Mouse (Mus musculus) ovary, postnatal 14 days (tissue): ENCODE data around the gene Anks3.

ENCODE experiments used
- DNase-seq: peaks from one replicate; pipeline ENCODE4 v3.0.0; 2022; ENCODE audit warnings: low spot score

Gene Anks3

DNA sequence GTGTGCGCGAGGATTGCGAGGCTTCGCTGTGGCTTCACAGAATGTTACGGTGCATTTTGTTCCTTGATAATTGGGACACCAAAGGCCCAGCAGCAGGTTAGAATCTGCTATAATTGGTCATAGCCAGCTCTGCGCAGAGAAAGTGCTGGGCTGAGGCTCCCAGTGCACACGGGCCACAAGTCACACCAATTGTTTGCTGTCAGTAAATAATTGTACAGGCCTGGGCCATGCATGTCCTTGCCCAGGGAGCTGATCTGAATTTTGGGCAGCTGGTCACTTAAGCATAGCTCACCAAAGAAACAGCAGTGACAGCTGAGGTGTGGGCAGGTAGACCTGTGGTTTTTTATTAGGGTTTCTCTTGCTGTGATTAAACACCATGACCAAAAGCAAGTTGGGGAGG, 36.0 kb downstream of the Anks3 start:
- DNase-seq: no peak

DNA sequence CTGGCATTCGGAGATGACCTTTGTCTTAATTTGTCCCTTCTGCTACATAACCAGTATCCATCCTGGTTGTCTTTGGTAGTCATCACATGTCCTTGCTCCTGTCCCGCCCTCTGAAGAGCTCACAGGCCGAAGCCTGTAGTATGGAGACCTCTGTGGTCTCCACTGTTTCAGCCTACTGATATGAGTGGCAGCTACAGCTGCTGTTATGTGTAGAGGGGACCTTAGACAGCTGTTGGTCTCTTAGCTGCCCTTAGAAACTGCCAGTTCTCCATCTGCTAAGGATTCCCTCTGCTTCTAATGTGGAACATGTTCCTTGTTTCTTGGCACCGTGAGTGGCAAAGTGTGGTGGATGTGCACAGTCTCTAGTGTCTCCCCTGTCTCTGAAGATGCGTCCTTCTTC, 40.0 kb downstream of the Anks3 start:
- DNase-seq: no peak

DNA sequence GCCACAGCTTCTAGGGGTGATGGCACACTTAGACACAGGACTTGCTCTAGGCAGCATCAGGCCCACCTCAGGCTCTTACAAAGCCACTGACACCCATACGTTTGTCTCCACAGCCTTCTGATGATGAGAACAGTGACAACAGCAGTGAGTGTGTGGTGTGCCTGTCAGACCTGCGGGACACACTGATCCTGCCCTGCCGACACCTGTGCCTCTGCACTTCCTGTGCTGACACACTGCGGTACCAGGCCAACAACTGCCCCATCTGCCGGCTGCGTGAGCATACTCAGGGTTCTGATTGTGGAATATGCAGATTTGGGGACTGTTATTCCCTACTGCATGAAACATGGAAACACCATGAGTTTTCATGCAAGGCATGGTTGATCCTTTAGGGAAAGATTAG, 41.5 kb downstream of the Anks3 start:
- DNase-seq: no peak

DNA sequence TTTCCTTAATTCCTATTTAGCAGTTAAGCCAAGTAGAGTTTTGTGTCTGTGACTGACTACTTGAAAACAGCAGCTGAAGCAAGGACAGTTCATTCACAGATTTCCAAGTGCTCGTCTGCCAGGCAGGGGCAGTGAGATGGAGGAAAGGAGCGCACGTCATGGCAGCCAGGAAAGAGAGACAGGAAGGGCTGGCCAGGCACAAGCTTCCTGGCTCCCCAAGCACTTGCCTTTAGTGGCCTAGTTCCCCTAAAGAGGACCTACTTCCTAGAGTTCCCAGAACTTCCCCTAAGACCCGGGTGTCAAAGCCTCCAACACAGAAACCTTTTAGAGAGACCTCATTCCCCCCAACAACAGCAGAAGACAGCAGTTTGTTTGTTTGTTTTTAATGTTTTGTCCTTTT, 43.4 kb downstream of the Anks3 start:
- no peak for DNase-seq

DNA sequence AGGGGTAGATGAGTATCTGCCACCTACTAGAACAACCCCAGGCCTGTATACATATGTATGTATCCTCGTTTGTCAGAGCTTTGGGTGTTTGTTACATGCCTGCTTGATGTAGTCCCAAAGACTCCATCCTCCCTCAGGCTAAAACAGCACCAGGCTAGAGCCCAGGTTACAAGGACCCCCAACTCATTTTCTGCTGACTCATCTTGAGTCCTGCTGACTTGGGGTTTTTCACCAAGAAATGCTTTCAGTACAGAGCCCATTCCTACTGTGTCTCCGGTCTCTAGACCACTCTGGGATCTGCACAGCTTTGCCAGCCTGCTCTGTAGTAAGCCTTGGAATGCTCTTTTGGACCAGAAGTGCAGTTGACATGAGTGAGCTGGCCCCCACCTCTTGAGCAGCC, 47.4 kb downstream of the Anks3 start:
- DNase-seq: no peak

DNA sequence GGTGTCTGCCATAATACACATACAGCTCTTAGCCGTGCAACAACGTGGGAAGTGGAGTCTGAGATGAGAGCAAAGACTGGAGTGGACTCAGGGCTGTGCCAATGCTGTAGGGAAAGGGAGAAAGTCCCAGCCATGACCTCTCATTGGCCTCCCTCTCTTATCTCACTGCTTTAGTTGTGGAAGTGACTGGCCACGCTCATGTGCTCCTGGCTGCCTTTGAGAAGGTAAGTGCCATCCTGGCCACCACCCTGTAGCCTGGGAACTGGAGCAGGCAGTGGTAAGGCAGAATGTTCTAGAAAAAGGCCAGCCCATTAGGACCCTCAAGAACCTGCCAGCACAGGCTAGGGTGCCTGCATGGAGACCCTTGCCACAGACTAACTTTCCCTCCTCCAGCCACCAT, 48.1 kb downstream of the Anks3 start:
- DNase-seq: no peak

DNA sequence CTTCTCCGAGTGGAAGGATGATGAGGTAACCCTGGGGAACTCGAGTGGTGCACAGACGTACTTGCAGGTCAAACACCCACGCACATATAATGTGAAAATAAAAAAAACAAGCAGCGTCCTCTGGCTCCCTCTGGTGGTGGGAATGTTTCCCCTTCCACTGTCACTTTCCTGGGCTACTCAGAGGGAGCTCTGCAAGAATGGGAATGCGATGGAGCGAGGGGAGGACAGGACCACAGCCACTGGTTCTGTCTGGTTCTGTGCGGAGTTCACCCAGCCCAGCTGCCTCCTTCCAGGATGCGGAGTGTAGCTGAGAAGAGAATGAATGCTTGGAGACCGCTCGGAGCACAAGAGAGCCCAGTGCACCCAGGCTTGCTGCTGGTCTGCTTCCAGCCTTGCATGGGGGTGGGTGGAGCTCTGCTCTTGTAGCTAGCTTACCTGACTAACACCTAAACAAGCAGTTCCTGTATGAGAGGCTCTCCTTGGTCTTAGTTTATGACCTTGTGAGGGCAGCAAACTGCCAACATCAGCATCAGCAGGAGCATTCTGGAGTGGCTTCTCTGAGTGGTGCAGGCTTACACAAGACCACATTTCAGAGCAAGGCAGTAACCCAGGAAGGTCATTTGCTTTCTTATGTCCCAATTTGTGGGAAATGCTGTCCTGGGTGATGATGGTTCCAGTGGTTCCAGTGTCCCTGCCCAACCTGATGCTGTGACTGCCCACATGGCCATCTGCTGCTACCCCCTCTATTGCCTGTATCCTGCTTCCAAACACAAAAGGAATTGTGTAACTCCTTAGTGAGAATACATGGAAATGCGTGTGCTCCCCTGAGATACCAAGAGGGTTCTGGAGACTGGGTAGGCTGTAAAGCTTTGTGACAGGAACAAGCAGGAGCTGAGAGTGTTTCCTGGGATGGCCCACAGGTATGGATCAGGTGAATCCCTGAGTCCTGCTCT, 49.9 kb downstream of the Anks3 start:
- DNase-seq: peak; percentile 83

DNA sequence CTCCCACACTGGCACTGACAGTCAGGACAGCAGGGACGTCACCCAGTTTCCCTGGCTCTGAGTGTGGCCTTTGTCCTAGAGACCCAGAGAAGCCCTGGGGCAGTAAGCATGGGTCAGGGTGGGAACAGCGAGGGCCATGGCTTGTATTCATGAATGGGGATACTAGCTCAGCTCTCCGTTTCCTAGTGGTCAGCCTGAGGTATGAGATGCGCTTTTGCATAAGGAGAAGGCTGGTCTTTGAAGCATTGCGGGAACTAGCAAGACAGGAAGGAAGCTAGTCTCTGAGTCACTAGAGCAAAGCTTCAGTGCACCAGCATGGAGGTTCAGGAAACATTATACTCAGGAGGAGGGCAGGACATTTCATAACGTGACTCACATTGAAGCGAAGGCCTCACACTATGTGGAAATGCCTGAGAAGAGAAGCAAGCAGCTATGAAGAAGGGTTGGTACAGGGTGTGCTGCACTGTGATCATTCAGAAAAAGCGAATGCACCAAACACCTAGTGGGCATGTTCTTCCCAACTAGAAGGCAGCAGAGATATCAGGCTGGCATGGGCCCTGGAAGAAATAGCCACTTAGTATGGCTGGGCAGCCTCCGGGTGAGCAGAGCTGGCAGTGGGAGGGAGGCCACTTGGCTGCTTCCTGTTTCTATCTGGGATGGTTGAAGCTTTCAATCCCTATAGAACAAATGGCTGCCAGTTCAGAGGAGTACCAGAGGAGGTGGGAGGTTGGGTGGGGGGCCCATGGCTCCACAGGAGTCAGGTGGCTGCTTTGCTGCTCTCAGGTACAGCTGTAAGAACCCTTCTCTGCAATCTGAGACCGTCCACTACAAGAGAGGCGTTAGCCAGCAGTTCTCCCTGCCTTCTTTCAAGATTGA, 50.9 kb downstream of the Anks3 start:
- DNase-seq: no peak

DNA sequence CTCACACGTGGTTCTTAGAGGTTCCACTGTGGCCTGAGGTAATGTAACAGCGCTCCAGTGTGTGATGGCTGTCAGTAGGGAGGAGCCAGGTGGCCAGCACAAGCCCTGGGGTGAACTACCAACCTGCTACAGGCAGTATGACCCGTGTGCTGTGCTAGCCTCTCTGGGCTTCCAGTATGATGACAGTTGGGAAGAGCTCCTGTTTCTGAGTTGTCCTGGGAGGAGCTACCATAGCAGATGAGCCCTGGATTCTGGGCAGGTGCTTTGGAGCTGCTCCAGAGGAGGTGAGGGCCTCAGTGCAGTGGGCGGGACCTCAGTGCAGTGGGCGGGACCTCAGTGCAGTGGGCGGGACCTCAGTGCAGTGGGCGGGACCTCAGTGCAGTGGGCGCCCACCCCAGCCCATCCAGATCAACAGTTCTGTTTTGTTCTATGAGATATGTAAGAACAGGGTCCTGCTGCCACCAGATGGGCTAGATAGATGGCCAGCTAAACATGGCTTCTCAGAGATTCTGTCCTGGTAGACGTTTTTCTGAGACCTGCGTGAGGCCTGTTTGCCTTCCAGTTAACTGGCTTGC, 51.8 kb downstream of the Anks3 start:
- DNase-seq: no peak

DNA sequence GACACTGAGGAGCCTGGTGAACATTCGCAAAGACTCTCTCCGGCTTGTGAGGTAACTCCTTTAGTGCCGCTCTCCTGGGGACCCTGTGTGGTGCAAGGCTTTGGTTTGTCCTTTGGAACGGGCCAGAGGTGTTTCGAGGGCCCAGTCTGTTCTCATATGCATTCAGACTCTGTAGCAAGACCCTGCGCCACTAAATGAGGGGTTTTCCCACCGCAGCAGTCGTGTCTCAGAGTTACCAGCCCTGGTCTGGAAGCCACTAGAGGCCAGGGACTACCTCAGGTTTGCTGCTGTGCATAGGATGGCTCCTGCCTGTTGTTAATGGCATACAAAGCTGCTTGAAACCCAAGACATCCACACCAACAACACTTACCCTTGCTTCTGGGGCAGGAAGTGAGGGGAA, 53.2 kb downstream of the Anks3 start:
- DNase-seq: no peak

DNA sequence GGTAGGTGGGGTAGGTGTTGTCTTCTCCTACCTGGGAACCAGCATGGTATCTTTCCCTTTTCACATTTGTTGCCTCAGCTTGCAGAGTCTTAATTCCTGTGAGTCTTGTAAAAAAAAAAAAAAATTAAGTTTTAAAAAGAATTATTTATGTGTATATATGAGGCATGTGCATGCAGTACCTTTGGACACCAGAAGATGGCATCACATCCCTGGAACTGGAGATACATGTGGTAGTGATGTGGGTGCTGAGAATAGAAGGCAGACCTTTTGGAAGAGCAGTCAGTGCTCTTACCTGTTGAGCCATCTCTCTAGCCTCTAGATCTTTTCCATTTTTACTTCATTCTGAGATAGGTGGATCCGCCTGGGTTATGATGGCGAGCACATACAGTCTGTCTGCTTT, 54.3 kb downstream of the Anks3 start:
- DNase-seq: no peak

DNA sequence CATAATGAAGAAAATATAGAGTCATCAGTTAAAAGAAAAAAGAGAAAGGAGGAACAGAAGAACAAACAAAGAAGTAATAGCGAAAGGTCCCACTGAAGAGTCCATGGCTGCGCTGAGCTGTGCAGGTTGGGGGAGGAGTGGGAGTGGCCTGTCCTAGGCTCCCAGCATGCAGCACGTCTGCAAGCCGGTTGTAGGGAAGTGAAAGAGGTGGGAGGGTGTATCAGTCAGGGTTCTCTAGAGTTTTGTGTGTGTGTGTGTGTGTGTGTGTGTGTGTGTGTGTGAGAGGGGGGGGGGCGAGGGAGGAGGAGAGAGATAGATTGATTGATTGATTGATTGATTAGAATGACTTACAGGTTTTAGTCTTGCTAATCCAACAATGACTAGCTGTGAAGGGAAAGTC, 56.0 kb downstream of the Anks3 start:
- no peak for DNase-seq

DNA sequence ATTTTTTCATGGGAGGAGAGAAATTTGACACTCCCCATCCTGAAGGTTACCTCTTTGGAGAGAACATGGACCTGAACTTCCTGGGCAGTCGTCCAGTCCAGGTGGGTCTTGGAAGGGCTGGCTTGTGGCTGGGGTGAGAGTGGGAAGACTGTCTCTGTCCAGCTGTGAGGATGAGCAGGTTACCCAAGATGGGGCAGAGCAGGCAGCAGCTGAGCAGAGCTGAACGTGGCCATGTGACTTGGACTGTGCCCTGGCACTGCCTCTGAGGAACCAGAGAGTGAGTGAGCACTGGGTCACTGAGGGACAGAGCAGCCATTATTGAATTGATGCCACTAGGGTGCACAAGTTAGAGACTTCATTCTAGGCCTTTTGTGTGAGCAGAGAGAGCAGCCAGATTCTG, 56.6 kb downstream of the Anks3 start:
- DNase-seq: no peak

DNA sequence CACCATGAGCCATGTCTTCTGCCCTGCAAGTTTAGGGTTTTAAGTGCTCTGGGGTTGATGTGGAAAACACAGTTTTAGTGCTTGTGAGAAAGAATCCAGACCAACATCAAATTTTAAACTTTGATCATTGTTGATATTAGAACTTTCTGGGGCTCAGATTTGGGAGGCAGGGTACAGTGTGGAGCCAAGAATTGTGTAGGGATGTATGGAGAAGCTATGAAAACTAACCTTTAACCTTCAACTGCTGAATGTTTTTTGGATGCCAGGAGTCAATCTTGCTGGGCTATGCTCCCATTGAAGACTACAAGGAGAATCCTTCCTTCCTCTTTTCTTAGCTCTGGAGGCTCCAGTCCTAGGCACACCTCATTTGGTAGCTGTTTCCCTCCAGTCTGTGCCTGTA, 57.4 kb downstream of the Anks3 start:
- no peak for DNase-seq

DNA sequence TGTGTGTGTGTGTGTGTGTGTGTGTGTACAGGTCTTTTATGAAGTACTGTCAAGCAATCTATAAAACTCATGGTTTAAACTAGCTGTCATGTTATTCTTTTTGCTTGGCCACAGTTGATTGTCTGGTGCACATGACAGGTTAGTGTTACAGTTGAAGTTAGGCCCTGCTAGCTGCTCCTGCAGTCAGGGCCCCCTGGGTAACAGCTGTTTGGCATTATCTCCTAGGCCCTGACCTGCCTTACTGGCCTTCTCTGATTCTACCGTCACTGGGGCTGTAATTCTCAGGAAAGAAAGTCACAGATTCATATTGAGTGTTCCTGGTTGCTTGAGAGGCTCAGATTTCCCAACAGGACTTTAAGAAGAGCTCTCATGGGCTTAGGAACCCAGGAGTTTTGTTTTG, 58.4 kb downstream of the Anks3 start:
- no peak for DNase-seq

DNA sequence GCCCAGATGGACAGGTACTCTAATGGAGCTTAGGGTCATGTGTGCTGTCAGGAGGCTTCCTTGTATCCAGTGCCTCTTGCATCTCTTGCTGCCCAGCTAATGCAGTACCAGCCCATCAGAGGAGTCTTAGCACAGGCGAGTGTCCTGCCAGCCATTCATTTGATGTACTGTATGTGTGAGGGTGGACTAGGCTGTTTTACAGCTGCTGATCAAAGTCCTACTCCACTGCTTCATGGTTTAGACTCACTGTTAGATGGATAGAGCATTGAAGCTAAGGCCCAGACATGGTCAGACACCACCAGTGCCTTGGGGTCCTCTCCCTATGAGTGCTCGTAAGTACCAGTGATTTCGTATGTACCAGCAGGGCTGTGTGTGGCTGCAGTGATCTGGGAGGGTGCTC, 59.1 kb downstream of the Anks3 start:
- DNase-seq: no peak

DNA sequence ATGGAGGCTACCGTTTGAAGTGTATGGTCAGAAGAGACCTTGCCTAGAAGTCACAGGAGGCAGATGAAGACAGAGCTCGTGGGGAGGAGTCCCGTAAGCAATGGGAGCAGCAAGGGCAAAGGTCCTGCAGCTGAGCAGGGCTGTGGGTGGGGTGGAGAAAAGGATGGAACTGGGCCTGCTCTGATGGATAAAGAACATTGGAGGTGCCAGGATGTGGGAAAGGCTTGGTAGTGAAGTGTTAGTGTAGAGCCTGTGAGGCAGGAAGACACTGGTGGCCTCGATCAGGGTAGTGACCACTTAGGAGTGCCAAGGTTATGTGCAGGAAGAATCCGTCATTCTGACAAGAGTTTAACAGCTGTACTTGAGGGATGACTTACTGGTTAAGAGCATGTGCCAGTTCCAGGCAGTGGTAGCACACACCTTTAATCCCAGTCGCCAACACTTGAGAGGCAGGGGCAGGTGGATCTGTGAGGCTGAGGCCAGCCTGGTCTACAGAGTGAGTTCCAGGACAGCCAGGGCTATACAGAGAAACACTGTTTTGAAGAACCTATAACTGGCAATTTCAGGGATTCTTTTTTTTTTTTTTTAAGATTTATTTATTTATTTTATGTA, 60.4 kb downstream of the Anks3 start:
- DNase-seq: no peak

DNA sequence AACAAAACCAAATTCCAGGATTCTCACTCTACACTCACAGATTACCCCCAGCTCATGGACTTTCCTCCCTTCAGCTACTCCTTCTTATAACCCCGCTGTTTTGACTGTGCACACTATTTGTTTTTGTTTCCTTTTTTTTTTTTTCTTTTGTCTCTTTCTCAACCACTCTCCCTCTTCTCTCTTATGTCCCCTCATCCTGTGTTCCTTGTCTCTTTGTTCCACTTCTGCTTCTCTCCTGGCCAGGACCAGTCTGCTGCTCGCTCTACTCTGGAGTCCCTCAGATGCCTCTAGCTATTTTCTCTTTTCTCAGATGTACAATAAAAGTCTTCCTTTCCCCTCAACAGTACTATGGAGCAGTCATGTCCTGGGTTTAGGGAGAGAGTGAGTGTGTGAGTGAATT, 61.6 kb downstream of the Anks3 start:
- no peak for DNase-seq

DNA sequence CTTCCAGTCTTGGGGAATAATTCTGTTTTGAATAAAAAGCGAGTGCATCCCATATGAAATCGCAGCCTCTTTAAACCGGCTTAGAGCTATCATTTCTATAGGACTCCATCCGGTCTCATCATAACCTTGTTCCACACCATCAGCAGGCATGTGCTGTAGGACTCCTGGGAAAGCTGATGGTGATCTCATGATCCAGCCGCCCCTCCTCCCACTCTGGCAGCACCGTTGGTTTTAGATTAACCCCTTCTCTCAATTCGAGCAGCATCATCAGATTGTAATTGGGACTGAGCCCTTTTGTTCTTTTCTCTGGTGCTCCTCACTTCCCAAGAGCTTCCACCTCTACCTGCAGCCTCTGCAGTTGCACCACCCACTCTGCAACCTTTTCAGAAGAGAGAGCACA, 62.8 kb downstream of the Anks3 start:
- DNase-seq: no peak

DNA sequence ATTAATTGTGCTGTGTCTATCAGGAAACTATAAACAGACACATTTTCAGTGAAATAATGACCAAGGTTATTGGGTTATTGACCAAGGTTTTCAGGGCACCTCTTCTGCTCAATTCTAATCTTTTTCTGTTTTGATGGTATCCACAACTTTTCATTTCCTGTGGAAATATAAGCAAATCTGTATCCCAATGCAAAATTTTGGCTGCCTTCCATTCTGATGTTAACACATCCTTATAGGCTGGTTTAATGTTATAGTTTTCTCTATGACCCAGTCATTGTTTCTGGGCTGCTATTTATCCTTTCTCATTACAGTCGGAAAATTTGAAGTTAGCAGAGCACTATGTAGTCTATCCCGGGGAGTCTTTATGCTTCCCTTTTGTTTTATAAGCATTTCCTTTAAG, 64.3 kb downstream of the Anks3 start:
- no peak for DNase-seq

DNA sequence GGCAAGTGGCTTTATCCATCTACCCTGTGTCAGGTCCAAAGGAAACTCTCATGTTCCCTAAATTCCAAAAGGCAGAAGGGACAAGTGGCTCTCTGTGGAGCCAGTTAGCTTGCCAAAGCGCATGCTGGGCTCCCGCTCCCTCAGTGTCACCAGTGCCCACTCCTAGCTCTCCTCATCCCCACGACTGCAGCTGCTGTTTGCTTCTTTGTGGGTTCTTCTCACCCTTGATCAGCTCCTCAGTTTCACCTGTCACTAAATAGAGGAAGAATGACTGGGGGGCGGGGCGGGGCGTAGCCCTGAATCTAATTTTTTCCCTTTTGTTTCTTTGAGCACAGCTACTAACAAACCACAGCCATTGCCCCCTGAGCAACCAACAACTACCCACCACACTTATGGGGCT, 65.1 kb downstream of the Anks3 start:
- no peak for DNase-seq

DNA sequence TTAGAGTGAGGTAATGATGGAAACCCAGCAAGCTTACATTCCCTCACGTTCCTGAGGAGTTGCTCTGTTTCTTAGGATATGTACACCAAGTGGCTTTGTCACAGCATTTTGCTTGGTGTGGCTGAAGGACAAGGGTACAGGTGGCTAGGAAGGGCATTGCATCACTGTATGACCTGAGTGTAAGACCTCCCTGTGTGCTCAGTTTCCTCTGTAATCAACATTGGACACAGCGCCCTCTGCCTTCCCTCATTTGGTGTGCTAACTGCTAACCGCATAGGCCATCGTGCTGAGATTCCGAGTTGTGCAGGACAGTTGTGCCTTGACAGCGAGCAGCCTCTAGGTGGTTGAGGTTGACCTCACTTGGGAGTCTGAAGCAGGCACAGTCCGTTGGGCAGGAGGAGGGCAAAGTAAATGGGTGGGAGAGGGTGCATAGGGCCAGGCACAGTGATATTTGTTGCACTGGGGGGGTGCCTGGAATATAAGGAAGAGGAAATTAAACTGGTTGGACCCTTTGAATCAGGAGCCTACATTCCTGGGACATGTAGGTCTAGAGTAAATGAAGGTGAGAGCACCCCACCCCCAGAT, 66.8 kb downstream of the Anks3 start:
- no peak for DNase-seq
